Mouse (Mus musculus): ENCODE results near the gene Rasgrf2. TPM values are rescaled to one million over a fixed set of nuclear protein-coding genes. Genes with fewer than 3 reads are reported as not detected.
A peak's percentile ranks its signal among the peaks of the same experiment; 100 is the strongest.

The Rasgrf2 gene
- polyA plus RNA-seq, 2 experiments: 0.03 to 0.10 TPM

GRCm38 (mm10) chr13:91874565-91874964 is 256.9 kb downstream of the Rasgrf2 start:
- 65% methylated on average over 7 of the region's 7 CpGs for WGBS (ENCODE audit: insufficient replicate concordance)
- no peaks in the 10 kb centered on the region for H3K36me3 ChIP-seq (replicated peaks; ENCODE audit: control insufficient read depth, insufficient read depth, low read depth)
- TF ChIP-seq CTCF (IDR thresholded peaks at IDR 0.05; ENCODE audit: low read depth): no peak
- TF ChIP-seq EP300 (IDR thresholded peaks at IDR 0.05; ENCODE audit: low read depth): no peak
- no peaks in the 10 kb centered on the region for H3K4me1 ChIP-seq (replicated peaks; ENCODE audit: control insufficient read depth in 2 of 2, insufficient read depth in 2 of 2, low read length in 1 of 2)
- no peak for DNase-seq (ENCODE audit: low read depth in 3 of 3, low spot score in 3 of 3)
- no peak overlapping the region for H3K9ac ChIP-seq (replicated peaks)
- H3K4me3 ChIP-seq (ENCODE audit: insufficient read depth in 1 of 2, low read depth in 2 of 2, low read length in 2 of 2): no peak overlapping the region
- H3K9me3 ChIP-seq (ENCODE audit: control insufficient read depth, low read length): no peaks in the 10 kb centered on the region
- H3K4me2 ChIP-seq (ENCODE audit: low read depth): no peak overlapping the region
- no peaks in the 10 kb centered on the region for H3K27me3 ChIP-seq (ENCODE audit: control insufficient read depth, insufficient read depth, low read length)
- ATAC-seq (ENCODE audit: insufficient read depth): no peak
- H3K27ac ChIP-seq: no peak overlapping the region

- no peak for ATAC-seq (ENCODE audit: insufficient read depth)
- no peak overlapping the region for H3K4me2 ChIP-seq (ENCODE audit: low read depth)
- no peak overlapping the region for H3K4me3 ChIP-seq (ENCODE audit: insufficient read depth in 1 of 2, low read depth in 2 of 2, low read length in 2 of 2)
- H3K4me1 ChIP-seq (replicated peaks; ENCODE audit: control insufficient read depth in 2 of 2, insufficient read depth in 2 of 2, low read length in 1 of 2): no peaks in the 10 kb centered on the region
- DNase-seq (ENCODE audit: low read depth in 3 of 3, low spot score in 3 of 3): no peak
- H3K9me3 ChIP-seq (ENCODE audit: control insufficient read depth, low read length): no peaks in the 10 kb centered on the region
- TF ChIP-seq CTCF (IDR thresholded peaks at IDR 0.05; ENCODE audit: low read depth) (no peak), EP300 (IDR thresholded peaks at IDR 0.05; ENCODE audit: low read depth) (no peak)
- no peaks in the 10 kb centered on the region for H3K27me3 ChIP-seq (ENCODE audit: control insufficient read depth, insufficient read depth, low read length)
- no peak overlapping the region for H3K9ac ChIP-seq (replicated peaks)
- WGBS (ENCODE audit: insufficient replicate concordance): 63% methylated on average over 7 of the region's 7 CpGs
- H3K36me3 ChIP-seq (replicated peaks; ENCODE audit: control insufficient read depth, insufficient read depth, low read depth): no peaks in the 10 kb centered on the region
- no peak overlapping the region for H3K27ac ChIP-seq
These were observed 257.6 kb downstream of the Rasgrf2 start for GRCm38 (mm10) chr13:91873734-91874329.

DNA sequence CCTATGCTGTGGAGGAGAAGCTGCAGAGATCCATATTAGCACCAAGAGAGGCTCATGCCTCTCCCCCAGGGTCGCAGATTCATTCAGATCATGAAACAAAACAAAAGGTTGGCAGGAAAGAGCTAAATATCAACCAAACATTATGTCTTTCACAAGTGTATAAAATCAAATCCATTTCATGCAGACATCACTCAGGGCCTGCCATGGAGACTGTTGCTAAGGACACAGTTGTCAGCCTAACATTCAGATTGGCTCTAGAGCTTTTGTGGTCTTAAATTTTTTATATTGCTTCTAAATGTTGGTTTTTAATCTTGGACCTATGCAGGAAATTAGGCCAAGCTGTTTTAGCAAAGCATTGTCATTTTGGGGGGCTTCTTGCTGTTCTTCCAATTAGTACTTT is 262.9 kb downstream of the Rasgrf2 start:
- DNase-seq (ENCODE audit: low read depth in 3 of 3, low spot score in 3 of 3) (no peak), ATAC-seq (ENCODE audit: insufficient read depth) (no peak)
- WGBS (ENCODE audit: insufficient replicate concordance): 65% methylated on average over 1 of the region's 1 CpGs
- H3K4me3 ChIP-seq (ENCODE audit: insufficient read depth in 1 of 2, low read depth in 2 of 2, low read length in 2 of 2): no peak overlapping the region
- no peaks in the 10 kb centered on the region for H3K4me1 ChIP-seq (replicated peaks; ENCODE audit: control insufficient read depth in 2 of 2, insufficient read depth in 2 of 2, low read length in 1 of 2)
- H3K9ac ChIP-seq (replicated peaks): no peak overlapping the region
- TF ChIP-seq EP300 (IDR thresholded peaks at IDR 0.05; ENCODE audit: low read depth) (no peak), CTCF (IDR thresholded peaks at IDR 0.05; ENCODE audit: low read depth) (no peak)
- no peaks in the 10 kb centered on the region for H3K27me3 ChIP-seq (ENCODE audit: control insufficient read depth, insufficient read depth, low read length)
- H3K27ac ChIP-seq: no peak overlapping the region
- no peaks in the 10 kb centered on the region for H3K36me3 ChIP-seq (replicated peaks; ENCODE audit: control insufficient read depth, insufficient read depth, low read depth)
- no peaks in the 10 kb centered on the region for H3K9me3 ChIP-seq (ENCODE audit: control insufficient read depth, low read length)
- H3K4me2 ChIP-seq (ENCODE audit: low read depth): no peak overlapping the region

DNA sequence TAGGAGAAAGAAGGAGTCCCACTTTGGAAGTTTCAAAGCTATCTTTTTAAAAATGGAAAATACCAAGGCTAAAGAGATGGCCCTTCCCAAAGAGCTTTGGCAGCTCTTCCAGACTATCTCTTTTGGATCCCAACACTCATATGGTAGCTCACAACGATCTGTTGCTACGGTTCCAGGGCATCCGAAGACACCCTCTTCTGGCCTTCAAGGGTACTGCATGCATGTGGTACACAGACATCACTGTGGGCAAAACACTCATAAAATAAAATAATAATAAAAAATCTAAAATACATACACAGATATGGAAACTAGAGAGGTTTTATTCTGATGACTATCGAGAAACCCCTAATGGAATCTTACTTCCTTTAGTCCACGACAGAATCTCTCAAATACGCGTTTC is 272.6 kb downstream of the Rasgrf2 start:
- 61% methylated on average over 7 of the region's 7 CpGs for WGBS (ENCODE audit: insufficient replicate concordance)
- Histone ChIP-seq H3K36me3 (replicated peaks; ENCODE audit: control insufficient read depth, insufficient read depth, low read depth) (no peaks in the 10 kb centered on the region), H3K27ac (no peak overlapping the region), H3K4me3 (ENCODE audit: insufficient read depth in 1 of 2, low read depth in 2 of 2, low read length in 2 of 2) (no peak overlapping the region), H3K4me2 (ENCODE audit: low read depth) (no peak overlapping the region), H3K4me1 (replicated peaks; ENCODE audit: control insufficient read depth in 2 of 2, insufficient read depth in 2 of 2, low read length in 1 of 2) (no peaks in the 10 kb centered on the region), H3K27me3 (ENCODE audit: control insufficient read depth, insufficient read depth, low read length) (no peaks in the 10 kb centered on the region), H3K9ac (replicated peaks) (no peak overlapping the region), H3K9me3 (ENCODE audit: control insufficient read depth, low read length) (no peaks in the 10 kb centered on the region)
- ATAC-seq (ENCODE audit: insufficient read depth) (no peak), DNase-seq (ENCODE audit: low read depth in 3 of 3, low spot score in 3 of 3) (no peak)
- TF ChIP-seq CTCF (IDR thresholded peaks at IDR 0.05; ENCODE audit: low read depth) (peak; percentile 52), EP300 (IDR thresholded peaks at IDR 0.05; ENCODE audit: low read depth) (no peak)

DNA sequence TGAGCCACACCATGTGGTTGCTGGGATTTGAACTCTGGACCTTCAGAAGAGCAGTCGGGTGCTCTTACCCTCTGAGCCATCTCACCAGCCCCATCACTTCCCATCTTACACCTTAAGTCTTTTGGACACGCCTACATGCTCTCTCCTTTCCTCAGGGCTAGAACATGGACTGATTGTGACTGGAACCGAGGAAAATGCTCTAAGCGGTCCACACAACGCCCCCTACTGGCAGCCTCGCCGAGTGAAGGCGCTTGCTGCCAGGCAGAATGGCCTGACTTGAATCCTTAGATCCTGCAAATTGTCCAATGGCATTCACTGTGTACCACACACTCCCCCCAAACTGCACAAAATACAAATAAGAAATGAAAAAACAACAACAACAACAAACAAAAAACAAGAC is 274.0 kb downstream of the Rasgrf2 start:
- WGBS (ENCODE audit: insufficient replicate concordance): 51% methylated on average over 8 of the region's 8 CpGs
- Histone ChIP-seq H3K4me3 (ENCODE audit: insufficient read depth in 1 of 2, low read depth in 2 of 2, low read length in 2 of 2) (no peak overlapping the region), H3K4me2 (ENCODE audit: low read depth) (no peak overlapping the region), H3K27ac (no peak overlapping the region), H3K27me3 (ENCODE audit: control insufficient read depth, insufficient read depth, low read length) (no peaks in the 10 kb centered on the region), H3K36me3 (replicated peaks; ENCODE audit: control insufficient read depth, insufficient read depth, low read depth) (no peaks in the 10 kb centered on the region), H3K4me1 (replicated peaks; ENCODE audit: control insufficient read depth in 2 of 2, insufficient read depth in 2 of 2, low read length in 1 of 2) (no peaks in the 10 kb centered on the region), H3K9ac (replicated peaks) (no peak overlapping the region), H3K9me3 (ENCODE audit: control insufficient read depth, low read length) (no peaks in the 10 kb centered on the region)
- ATAC-seq (ENCODE audit: insufficient read depth) (no peak), DNase-seq (ENCODE audit: low read depth in 3 of 3, low spot score in 3 of 3) (no peak)
- peak; percentile 39 for TF ChIP-seq CTCF (IDR thresholded peaks at IDR 0.05; ENCODE audit: low read depth)
- no peak for TF ChIP-seq EP300 (IDR thresholded peaks at IDR 0.05; ENCODE audit: low read depth)
